Mouse (Mus musculus): ENCODE results near the gene Iqgap2. TPM values are rescaled to one million over a fixed set of nuclear protein-coding genes. Genes with fewer than 3 reads are reported as not detected.

The Iqgap2 gene
- polyA plus RNA-seq, 1 experiment from 2014 or later, result 16.7 TPM

- Histone ChIP-seq H3K27ac (no peak overlapping the region), H3K27me3 (no peaks in the 10 kb centered on the region), H3K9ac (no peak overlapping the region), H3K4me3 (replicated peaks) (no peak overlapping the region), H3K4me1 (peaks cover 24% of the 10 kb centered on the region), H3K9me3 (no peaks in the 10 kb centered on the region), H3K36me3 (replicated peaks) (no peaks in the 10 kb centered on the region), H3K4me2 (no peak overlapping the region)
- WGBS, result 36% methylated on average over 2 of the region's 2 CpGs
- ATAC-seq (ENCODE audit: low FRiP score), result no peak
Measured at GRCm38 (mm10) chr13:95782969-95783332, 108.8 kb downstream of the Iqgap2 start.

DNA sequence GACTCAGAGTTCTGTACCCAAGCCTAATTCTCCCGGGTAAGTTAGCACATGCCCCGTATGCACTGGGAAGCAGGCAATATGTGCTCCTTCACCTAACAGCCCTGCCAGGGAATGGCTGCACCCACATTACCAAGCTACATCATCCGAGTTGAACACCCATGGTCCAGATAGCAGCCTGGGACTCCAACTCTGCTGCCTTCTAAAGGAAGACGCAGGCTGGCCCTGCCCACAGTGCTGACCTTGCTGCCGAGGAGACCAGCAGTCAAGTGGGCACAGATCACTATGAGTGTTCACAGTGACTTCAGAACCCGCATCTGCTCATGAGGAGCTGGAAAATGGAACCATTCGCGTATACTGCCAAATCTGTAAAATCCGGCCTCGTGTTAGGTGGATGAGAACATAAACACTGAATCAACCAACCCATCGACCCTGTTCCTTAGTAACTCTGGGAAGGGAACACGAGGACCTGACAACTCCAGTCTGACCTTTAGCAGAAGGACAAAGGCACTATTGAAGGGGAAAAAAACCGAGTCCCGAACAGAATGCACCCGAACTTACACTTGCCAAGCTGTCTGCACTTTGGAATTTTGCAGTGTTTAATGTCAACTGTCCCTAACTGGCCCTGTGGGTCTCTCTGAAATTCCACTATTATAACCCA, 109.3 kb downstream of the Iqgap2 start:
- no peak for ATAC-seq (ENCODE audit: low FRiP score)
- no peak overlapping the region for H3K27ac ChIP-seq
- H3K4me3 ChIP-seq (replicated peaks), result no peak overlapping the region
- no peak overlapping the region for H3K9ac ChIP-seq
- peaks cover 26% of the 10 kb centered on the region for H3K4me1 ChIP-seq
- 64% methylated on average over 15 of the region's 15 CpGs for WGBS
- H3K27me3 ChIP-seq, result no peaks in the 10 kb centered on the region
- no peak overlapping the region for H3K4me2 ChIP-seq
- no peaks in the 10 kb centered on the region for H3K36me3 ChIP-seq (replicated peaks)
- no peaks in the 10 kb centered on the region for H3K9me3 ChIP-seq

DNA sequence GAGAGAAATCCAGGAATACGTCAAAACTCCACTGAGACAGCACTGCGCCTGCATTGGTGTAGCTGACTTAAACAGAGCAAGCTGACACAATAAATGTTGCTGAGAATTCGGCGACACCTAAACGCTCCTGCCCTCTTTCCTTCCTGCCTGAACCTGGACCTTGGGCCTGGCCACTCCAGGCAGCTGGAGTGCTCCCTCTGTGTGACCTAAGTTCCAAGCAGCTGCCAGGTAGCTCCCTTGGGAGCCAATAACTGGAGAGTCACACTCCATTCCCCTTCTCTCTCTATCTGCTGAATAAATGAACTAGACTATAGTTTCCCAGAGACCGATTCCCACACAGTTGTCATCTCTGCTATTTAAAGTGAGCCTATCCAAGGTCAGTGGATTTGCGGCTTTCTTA, 111.7 kb downstream of the Iqgap2 start:
- H3K36me3 ChIP-seq (replicated peaks), result no peaks in the 10 kb centered on the region
- H3K27ac ChIP-seq, result no peak overlapping the region
- no peak for ATAC-seq (ENCODE audit: low FRiP score)
- H3K4me3 ChIP-seq (replicated peaks), result no peak overlapping the region
- no peaks in the 10 kb centered on the region for H3K27me3 ChIP-seq
- H3K4me2 ChIP-seq, result no peak overlapping the region
- WGBS, result 89% methylated on average over 7 of the region's 7 CpGs
- peaks cover 41% of the 10 kb centered on the region for H3K4me1 ChIP-seq
- no peak overlapping the region for H3K9ac ChIP-seq
- H3K9me3 ChIP-seq, result no peaks in the 10 kb centered on the region

- Histone ChIP-seq H3K9ac (no peak overlapping the region), H3K4me1 (peaks cover 46% of the 10 kb centered on the region), H3K9me3 (no peaks in the 10 kb centered on the region), H3K27me3 (no peaks in the 10 kb centered on the region), H3K4me2 (no peak overlapping the region), H3K4me3 (replicated peaks) (no peak overlapping the region), H3K36me3 (replicated peaks) (no peaks in the 10 kb centered on the region), H3K27ac (no peak overlapping the region)
- ATAC-seq (ENCODE audit: low FRiP score), result no peak
- 93% methylated on average over 8 of the region's 8 CpGs for WGBS
Measured at GRCm38 (mm10) chr13:95779261-95779660, 112.5 kb downstream of the Iqgap2 start.

- Histone ChIP-seq H3K4me1 (peaks cover 46% of the 10 kb centered on the region), H3K27ac (no peak overlapping the region), H3K4me2 (no peak overlapping the region), H3K4me3 (replicated peaks) (no peak overlapping the region), H3K27me3 (no peaks in the 10 kb centered on the region), H3K36me3 (replicated peaks) (no peaks in the 10 kb centered on the region), H3K9me3 (no peaks in the 10 kb centered on the region), H3K9ac (no peak overlapping the region)
- no peak for ATAC-seq (ENCODE audit: low FRiP score)
- WGBS, result 73% methylated on average over 9 of the region's 9 CpGs
Measured at GRCm38 (mm10) chr13:95778761-95779161, 113.0 kb downstream of the Iqgap2 start.

- no peaks in the 10 kb centered on the region for H3K9me3 ChIP-seq
- no peaks in the 10 kb centered on the region for H3K36me3 ChIP-seq (replicated peaks)
- no peak overlapping the region for H3K4me2 ChIP-seq
- H3K4me1 ChIP-seq, result peaks cover 40% of the 10 kb centered on the region
- no peak overlapping the region for H3K9ac ChIP-seq
- H3K27me3 ChIP-seq, result no peaks in the 10 kb centered on the region
- no peak overlapping the region for H3K27ac ChIP-seq
- H3K4me3 ChIP-seq (replicated peaks), result no peak overlapping the region
- ATAC-seq (ENCODE audit: low FRiP score), result no peak
- WGBS, result 95% methylated on average over 5 of the region's 5 CpGs
Measured at GRCm38 (mm10) chr13:95777651-95778391, 113.9 kb downstream of the Iqgap2 start.

DNA sequence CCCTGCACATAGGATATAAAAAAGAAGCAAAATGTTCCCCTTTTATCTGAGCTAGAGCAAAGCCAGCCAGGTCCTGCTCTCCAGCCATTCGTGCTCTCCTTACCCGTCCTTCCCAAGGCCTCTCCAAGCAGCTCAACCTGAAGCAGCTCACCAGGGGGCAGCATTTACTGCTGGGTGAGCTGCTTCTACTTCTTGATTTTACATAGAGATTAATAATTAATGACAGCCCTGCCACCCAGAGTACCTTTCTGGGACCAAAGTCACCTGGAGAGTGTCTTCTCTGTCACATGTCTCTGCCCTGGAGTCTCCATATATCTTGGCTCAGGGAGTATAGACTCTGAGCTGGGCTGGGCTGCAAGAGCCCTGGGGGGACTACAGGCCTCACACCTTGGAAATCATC, 114.5 kb downstream of the Iqgap2 start:
- Histone ChIP-seq H3K27me3 (no peaks in the 10 kb centered on the region), H3K9ac (no peak overlapping the region), H3K27ac (no peak overlapping the region), H3K4me1 (peaks cover 34% of the 10 kb centered on the region), H3K9me3 (no peaks in the 10 kb centered on the region), H3K4me2 (no peak overlapping the region), H3K4me3 (replicated peaks) (no peak overlapping the region), H3K36me3 (replicated peaks) (no peaks in the 10 kb centered on the region)
- WGBS, result 23% methylated on average over 2 of the region's 2 CpGs
- no peak for ATAC-seq (ENCODE audit: low FRiP score)

- Histone ChIP-seq H3K9me3 (no peaks in the 10 kb centered on the region), H3K4me2 (no peak overlapping the region), H3K27ac (peak overlapping the region; percentile 33), H3K27me3 (no peaks in the 10 kb centered on the region), H3K4me3 (replicated peaks) (no peak overlapping the region), H3K9ac (no peak overlapping the region), H3K36me3 (replicated peaks) (no peaks in the 10 kb centered on the region), H3K4me1 (peaks cover 40% of the 10 kb centered on the region)
- peak; percentile 70; the same call in 1 of the 2 replicates for ATAC-seq (ENCODE audit: low FRiP score)
- WGBS, result 46% methylated on average over 11 of the region's 11 CpGs
Measured at GRCm38 (mm10) chr13:95774966-95775696, 116.6 kb downstream of the Iqgap2 start.

- Histone ChIP-seq H3K9ac (peak overlapping the region; percentile 8; the same call in 1 of the 2 replicates), H3K36me3 (replicated peaks) (no peaks in the 10 kb centered on the region), H3K4me2 (peak overlapping the region; percentile 28; the same call in 1 of the 2 replicates), H3K9me3 (no peaks in the 10 kb centered on the region), H3K27me3 (no peaks in the 10 kb centered on the region; the same call in 1 of the 2 replicates), H3K4me1 (peaks cover 23% of the 10 kb centered on the region), H3K4me3 (replicated peaks) (no peak overlapping the region), H3K27ac (peak overlapping the region; percentile 78)
- peak; percentile 92 for ATAC-seq (ENCODE audit: low FRiP score)
- 12% methylated on average over 9 of the region's 9 CpGs for WGBS
Measured at GRCm38 (mm10) chr13:95765017-95765416, 126.7 kb downstream of the Iqgap2 start.

GRCm38 (mm10) chr13:95763876-95764517, 127.7 kb downstream of the Iqgap2 start:
- ATAC-seq (ENCODE audit: low FRiP score), result 0 out of 2 replicates have a peak, but pooled peaks have one; percentile 8
- no peaks in the 10 kb centered on the region for H3K36me3 ChIP-seq (replicated peaks)
- H3K27ac ChIP-seq, result no peak overlapping the region
- H3K4me3 ChIP-seq (replicated peaks), result no peak overlapping the region
- no peaks in the 10 kb centered on the region for H3K9me3 ChIP-seq
- H3K4me1 ChIP-seq, result peaks cover 19% of the 10 kb centered on the region
- no peak overlapping the region for H3K9ac ChIP-seq
- no peaks in the 10 kb centered on the region; the same call in 1 of the 2 replicates for H3K27me3 ChIP-seq
- H3K4me2 ChIP-seq, result no peak overlapping the region
- WGBS, result 60% methylated on average over 3 of the region's 3 CpGs

DNA sequence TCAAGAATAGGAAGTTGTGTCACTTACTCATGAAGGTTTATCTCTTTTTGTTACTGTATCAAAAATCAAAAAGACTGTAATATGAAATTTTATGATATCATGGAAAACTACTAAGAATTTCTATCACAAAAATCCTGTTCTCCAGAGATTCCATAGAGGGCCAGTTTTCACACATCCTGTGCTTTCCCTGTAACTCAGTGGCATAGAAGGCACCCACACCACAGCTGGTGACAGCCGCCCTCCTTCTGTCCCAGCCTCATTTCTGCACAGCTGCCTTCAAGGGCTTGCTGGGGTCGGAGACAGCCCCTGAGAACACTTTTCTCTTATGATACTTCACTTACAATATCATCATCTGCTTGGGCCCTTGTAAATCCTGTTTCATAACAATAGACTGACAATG, 131.9 kb downstream of the Iqgap2 start:
- no peaks in the 10 kb centered on the region; the same call in 1 of the 2 replicates for H3K27me3 ChIP-seq
- WGBS, result 84% methylated on average over 2 of the region's 2 CpGs
- H3K4me2 ChIP-seq, result no peak overlapping the region
- peaks cover 9% of the 10 kb centered on the region for H3K4me1 ChIP-seq
- H3K27ac ChIP-seq, result no peak overlapping the region
- H3K9ac ChIP-seq, result no peak overlapping the region
- H3K36me3 ChIP-seq (replicated peaks), result peaks cover under 1% of the 10 kb centered on the region; the same call in 1 of the 2 replicates
- no peak for ATAC-seq (ENCODE audit: low FRiP score)
- no peak overlapping the region for H3K4me3 ChIP-seq (replicated peaks)
- H3K9me3 ChIP-seq, result no peaks in the 10 kb centered on the region

DNA sequence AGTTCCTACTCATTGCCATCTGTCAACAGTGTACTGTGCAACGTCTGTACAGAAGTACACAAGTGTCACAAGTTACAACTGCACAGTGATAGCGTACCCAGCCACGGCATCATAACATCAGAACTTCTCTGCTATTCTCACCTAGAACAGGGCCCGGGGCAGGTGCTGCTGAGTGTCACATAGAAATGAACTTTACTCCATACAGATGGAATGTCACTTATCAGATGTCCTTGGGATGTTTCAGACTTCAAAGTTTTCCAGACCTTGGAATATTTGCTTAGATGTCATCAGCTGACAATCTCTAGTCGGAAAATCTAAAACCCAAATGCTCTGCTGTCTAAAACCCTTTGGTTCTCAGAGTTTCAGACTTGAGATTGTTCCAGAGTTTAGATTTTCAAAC, 137.4 kb downstream of the Iqgap2 start:
- no peak overlapping the region for H3K4me2 ChIP-seq
- no peaks in the 10 kb centered on the region for H3K27me3 ChIP-seq
- no peak overlapping the region for H3K4me3 ChIP-seq (replicated peaks)
- H3K36me3 ChIP-seq (replicated peaks), result peaks cover 13% of the 10 kb centered on the region
- no peaks in the 10 kb centered on the region for H3K4me1 ChIP-seq
- ATAC-seq (ENCODE audit: low FRiP score), result no peak
- WGBS, result 95% methylated on average over 5 of the region's 5 CpGs
- H3K9me3 ChIP-seq, result no peaks in the 10 kb centered on the region
- no peak overlapping the region for H3K9ac ChIP-seq
- no peak overlapping the region for H3K27ac ChIP-seq

Data from forebrain, embryonic 12.5 days (tissue).